Mouse (Mus musculus): ENCODE data around the gene Lrrc8d. TPM values are rescaled to one million over a fixed set of nuclear protein-coding genes. Genes with fewer than 3 reads are reported as not detected.

Lrrc8d gene
- polyA plus RNA-seq, 1 experiment from 2014 or later, result 11.6 TPM

GRCm38 (mm10) chr5:105704573-105704972 is 4.8 kb downstream of the Lrrc8d start:
- Histone ChIP-seq H3K4me3 (no peak overlapping the region), H3K9ac (no peak overlapping the region), H3K27ac (no peak overlapping the region), H3K36me3 (no peaks in the 10 kb centered on the region), H3K9me3 (no peaks in the 10 kb centered on the region), H3K27me3 (no peaks in the 10 kb centered on the region), H3K4me1 (peaks cover 30% of the 10 kb centered on the region), H3K4me2 (no peak overlapping the region)
- 20% methylated on average over 9 of the region's 9 CpGs for WGBS
- ATAC-seq (ENCODE audit: insufficient number of reproducible peaks, low FRiP score, low TSS enrichment, low read depth), result no peak

- WGBS, result 52% methylated on average over 11 of the region's 11 CpGs
- H3K4me3 ChIP-seq, result no peak overlapping the region
- no peaks in the 10 kb centered on the region for H3K36me3 ChIP-seq
- no peak overlapping the region for H3K4me2 ChIP-seq
- H3K4me1 ChIP-seq, result peaks cover 27% of the 10 kb centered on the region
- H3K9ac ChIP-seq, result no peak overlapping the region
- no peak overlapping the region for H3K27ac ChIP-seq
- ATAC-seq (ENCODE audit: insufficient number of reproducible peaks, low FRiP score, low TSS enrichment, low read depth), result no peak
- H3K9me3 ChIP-seq, result no peaks in the 10 kb centered on the region
- H3K27me3 ChIP-seq, result no peaks in the 10 kb centered on the region
These were observed 6.9 kb downstream of the Lrrc8d start for GRCm38 (mm10) chr5:105706635-105707034.

- Histone ChIP-seq H3K9me3 (no peaks in the 10 kb centered on the region), H3K4me1 (peaks cover 22% of the 10 kb centered on the region), H3K4me2 (no peak overlapping the region), H3K9ac (no peak overlapping the region), H3K4me3 (no peak overlapping the region), H3K27me3 (no peaks in the 10 kb centered on the region), H3K27ac (no peak overlapping the region), H3K36me3 (no peaks in the 10 kb centered on the region)
- no peak for ATAC-seq (ENCODE audit: insufficient number of reproducible peaks, low FRiP score, low TSS enrichment, low read depth)
- 83% methylated on average over 5 of the region's 5 CpGs for WGBS
These were observed 8.5 kb downstream of the Lrrc8d start for GRCm38 (mm10) chr5:105708276-105708675.

DNA sequence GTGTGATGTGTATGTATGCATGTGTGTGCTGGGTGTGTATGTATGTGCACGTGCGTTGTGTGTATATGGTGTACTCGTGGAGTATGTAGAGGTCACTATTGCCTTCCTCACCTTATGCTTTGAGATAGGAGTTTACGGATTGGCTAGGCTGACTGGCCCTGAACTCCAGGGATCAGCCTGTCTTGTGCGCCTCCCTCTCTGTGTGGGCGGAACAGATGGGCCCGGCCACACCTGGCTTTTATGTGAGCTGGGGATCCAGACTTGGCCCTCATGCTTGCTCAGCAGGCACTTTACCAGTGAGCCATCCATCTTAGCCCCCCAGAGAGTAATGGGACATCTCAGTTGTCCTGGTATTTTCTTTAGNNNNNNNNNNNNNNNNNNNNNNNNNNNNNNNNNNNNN is 10.7 kb downstream of the Lrrc8d start:
- Histone ChIP-seq H3K4me1 (peaks cover 10% of the 10 kb centered on the region), H3K27ac (no peak overlapping the region), H3K27me3 (no peaks in the 10 kb centered on the region), H3K36me3 (no peaks in the 10 kb centered on the region), H3K9ac (no peak overlapping the region), H3K4me3 (no peak overlapping the region), H3K9me3 (no peaks in the 10 kb centered on the region), H3K4me2 (no peak overlapping the region)
- 77% methylated on average over 7 of the region's 7 CpGs for WGBS
- no peak for ATAC-seq (ENCODE audit: insufficient number of reproducible peaks, low FRiP score, low TSS enrichment, low read depth)

DNA sequence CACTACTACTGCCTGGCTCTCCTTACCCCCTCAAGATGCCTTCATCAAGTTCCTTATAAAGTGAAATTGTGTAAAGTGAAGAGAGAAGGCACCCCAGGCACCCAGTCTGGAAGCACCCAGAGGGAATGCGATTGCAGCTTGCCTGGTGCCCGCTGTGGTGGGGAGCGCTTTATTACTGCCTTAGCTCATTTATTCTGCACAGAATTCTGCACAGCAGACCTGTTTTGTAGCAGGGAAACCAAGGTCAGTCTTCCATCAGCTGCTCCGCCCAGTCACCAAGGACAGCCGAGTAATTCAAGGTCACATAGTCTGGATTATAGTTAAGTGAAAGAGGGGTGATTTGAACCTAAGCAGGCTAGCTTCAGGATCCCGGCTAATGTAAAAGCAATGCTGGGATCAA is 14.7 kb downstream of the Lrrc8d start:
- no peaks in the 10 kb centered on the region for H3K36me3 ChIP-seq
- H3K9me3 ChIP-seq, result no peaks in the 10 kb centered on the region
- 81% methylated on average over 6 of the region's 6 CpGs for WGBS
- no peak overlapping the region for H3K4me2 ChIP-seq
- peak overlapping the region; percentile 68; the same call in 1 of the 2 replicates for H3K27ac ChIP-seq
- H3K4me3 ChIP-seq, result no peak overlapping the region
- no peaks in the 10 kb centered on the region for H3K27me3 ChIP-seq
- ATAC-seq (ENCODE audit: insufficient number of reproducible peaks, low FRiP score, low TSS enrichment, low read depth), result no peak
- H3K4me1 ChIP-seq, result peaks cover 30% of the 10 kb centered on the region
- no peak overlapping the region for H3K9ac ChIP-seq

- Histone ChIP-seq H3K27me3 (no peaks in the 10 kb centered on the region), H3K36me3 (no peaks in the 10 kb centered on the region), H3K4me1 (peaks cover 30% of the 10 kb centered on the region), H3K4me2 (no peak overlapping the region), H3K27ac (peak overlapping the region; percentile 68), H3K9me3 (no peaks in the 10 kb centered on the region), H3K4me3 (no peak overlapping the region), H3K9ac (no peak overlapping the region)
- 67% methylated on average over 8 of the region's 8 CpGs for WGBS
- no peak for ATAC-seq (ENCODE audit: insufficient number of reproducible peaks, low FRiP score, low TSS enrichment, low read depth)
These were observed 15.3 kb downstream of the Lrrc8d start for GRCm38 (mm10) chr5:105715095-105715494.

GRCm38 (mm10) chr5:105715531-105716124 is 15.9 kb downstream of the Lrrc8d start:
- no peaks in the 10 kb centered on the region for H3K27me3 ChIP-seq
- H3K4me3 ChIP-seq, result no peak overlapping the region
- 0 out of 2 replicates have a peak, but pooled peaks have one; percentile 53 for ATAC-seq (ENCODE audit: insufficient number of reproducible peaks, low FRiP score, low TSS enrichment, low read depth)
- H3K27ac ChIP-seq, result peak overlapping the region; percentile 68
- H3K9me3 ChIP-seq, result no peaks in the 10 kb centered on the region
- no peak overlapping the region; the same call in 1 of the 2 replicates for H3K4me2 ChIP-seq
- peaks cover 25% of the 10 kb centered on the region for H3K4me1 ChIP-seq
- H3K36me3 ChIP-seq, result no peaks in the 10 kb centered on the region
- H3K9ac ChIP-seq, result no peak overlapping the region
- 26% methylated on average over 10 of the region's 10 CpGs for WGBS

- Histone ChIP-seq H3K9me3 (no peaks in the 10 kb centered on the region), H3K4me1 (peaks cover 24% of the 10 kb centered on the region), H3K27me3 (no peaks in the 10 kb centered on the region), H3K27ac (0 out of 2 replicates have a peak overlapping the region, but pooled peaks have one; percentile 17), H3K4me2 (no peak overlapping the region), H3K4me3 (no peak overlapping the region), H3K9ac (no peak overlapping the region), H3K36me3 (no peaks in the 10 kb centered on the region)
- 57% methylated on average over 7 of the region's 7 CpGs for WGBS
- 0 out of 2 replicates have a peak, but pooled peaks have one; percentile 26 for ATAC-seq (ENCODE audit: insufficient number of reproducible peaks, low FRiP score, low TSS enrichment, low read depth)
These were observed 17.5 kb downstream of the Lrrc8d start for GRCm38 (mm10) chr5:105717294-105717693.

GRCm38 (mm10) chr5:105718138-105718670 is 18.4 kb downstream of the Lrrc8d start:
- H3K9me3 ChIP-seq, result no peaks in the 10 kb centered on the region
- H3K4me2 ChIP-seq, result no peak overlapping the region
- H3K4me3 ChIP-seq, result no peak overlapping the region
- H3K9ac ChIP-seq, result no peak overlapping the region
- H3K4me1 ChIP-seq, result peaks cover 24% of the 10 kb centered on the region
- no peak overlapping the region for H3K27ac ChIP-seq
- H3K27me3 ChIP-seq, result no peaks in the 10 kb centered on the region
- ATAC-seq (ENCODE audit: insufficient number of reproducible peaks, low FRiP score, low TSS enrichment, low read depth), result no peak
- 72% methylated on average over 11 of the region's 11 CpGs for WGBS
- H3K36me3 ChIP-seq, result no peaks in the 10 kb centered on the region

- Histone ChIP-seq H3K27me3 (no peaks in the 10 kb centered on the region), H3K4me2 (no peak overlapping the region), H3K27ac (no peak overlapping the region), H3K9me3 (no peaks in the 10 kb centered on the region), H3K9ac (no peak overlapping the region), H3K4me1 (peaks cover 13% of the 10 kb centered on the region), H3K4me3 (no peak overlapping the region), H3K36me3 (no peaks in the 10 kb centered on the region)
- 82% methylated on average over 4 of the region's 4 CpGs for WGBS
- ATAC-seq (ENCODE audit: insufficient number of reproducible peaks, low FRiP score, low TSS enrichment, low read depth), result no peak
These were observed 21.5 kb downstream of the Lrrc8d start for GRCm38 (mm10) chr5:105721267-105721666.

- no peak overlapping the region for H3K27ac ChIP-seq
- no peaks in the 10 kb centered on the region for H3K36me3 ChIP-seq
- no peak for ATAC-seq (ENCODE audit: insufficient number of reproducible peaks, low FRiP score, low TSS enrichment, low read depth)
- H3K27me3 ChIP-seq, result no peaks in the 10 kb centered on the region
- no peak overlapping the region for H3K9ac ChIP-seq
- WGBS, result 90% methylated on average over 11 of the region's 11 CpGs
- no peaks in the 10 kb centered on the region for H3K4me1 ChIP-seq
- no peak overlapping the region for H3K4me2 ChIP-seq
- no peak overlapping the region for H3K4me3 ChIP-seq
- H3K9me3 ChIP-seq, result no peaks in the 10 kb centered on the region
These were observed 23.0 kb downstream of the Lrrc8d start for GRCm38 (mm10) chr5:105722807-105723206.

GRCm38 (mm10) chr5:105730193-105730831 is 30.5 kb downstream of the Lrrc8d start:
- no peaks in the 10 kb centered on the region for H3K27me3 ChIP-seq
- 80% methylated on average over 6 of the region's 6 CpGs for WGBS
- no peak overlapping the region for H3K4me2 ChIP-seq
- H3K4me3 ChIP-seq, result no peak overlapping the region
- ATAC-seq (ENCODE audit: insufficient number of reproducible peaks, low FRiP score, low TSS enrichment, low read depth), result no peak
- H3K36me3 ChIP-seq, result no peaks in the 10 kb centered on the region
- no peak overlapping the region for H3K9ac ChIP-seq
- H3K27ac ChIP-seq, result no peak overlapping the region
- H3K4me1 ChIP-seq, result peaks cover 19% of the 10 kb centered on the region
- no peaks in the 10 kb centered on the region for H3K9me3 ChIP-seq

All from limb, embryonic 15.5 days (tissue).